Mouse (Mus musculus) left cerebral cortex, adult 2 months (tissue): ENCODE data around the gene Aldh8a1. TPM values are rescaled to one million over a fixed set of nuclear protein-coding genes. Genes with fewer than 3 reads are reported as not detected.
"Not testable (repeated sequence)": the region's sequence is repeated elsewhere in the genome, so short reads cannot be mapped to it uniquely, and the experiment has no call there.

Experiments used
- DNase-seq, 2 experiments: peaks; one replicate each; pipeline ENCODE4 v3.0.0; 2021 to 2022; ENCODE audit warnings: low spot score in 2 of 2, mixed read lengths in 1 of 2; ENCODE audit errors: extremely low spot score in 1 of 2
- H3K27ac ChIP-seq: fragments of 200-600 bp; 2 replicates; pipeline ENCODE4 v1.8.1; 2022
- H3K4me3 ChIP-seq: fragments of 200-600 bp; 2 replicates; pipeline ENCODE4 v1.8.1; 2022
- CTCF ChIP-seq: fragments of 200-600 bp; IDR thresholded peaks from 2 replicates; pipeline ENCODE4 v1.8.1; 2022; ENCODE audit warnings: antibody characterized with exemption, mild to moderate bottlenecking, moderate library complexity
- intact Hi-C: fragments of 180-260 bp; cut with DNase I; formaldehyde crosslinking; loops from one replicate; pipeline ENCODE4 v1.15.1; 2025
- total RNA-seq, 2 experiments: library from RNA; stranded (reverse); gene quantifications; 2 replicates each; pipeline ENCODE4 v1.2.3; 2021

Aldh8a1 gene
- total RNA-seq, 2 experiments from 2014 or later, result 0.14 to 0.40 TPM

- no peak for DNase-seq
- no peak for TF ChIP-seq CTCF
- no peak overlapping the region for H3K27ac ChIP-seq
- no peak overlapping the region for H3K4me3 ChIP-seq
- intact Hi-C loops, result no loop called here
Observed at GRCm38 (mm10) chr10:21372271-21372670, 4.8 kb upstream of the Aldh8a1 start.

GRCm38 (mm10) chr10:21378196-21378944, 1.3 kb downstream of the Aldh8a1 start:
- peak; percentile 59 for TF ChIP-seq CTCF
- no peak overlapping the region for H3K4me3 ChIP-seq
- DNase-seq, result no peak
- intact Hi-C loops, result no loop called here
- H3K27ac ChIP-seq, result no peak overlapping the region

DNA sequence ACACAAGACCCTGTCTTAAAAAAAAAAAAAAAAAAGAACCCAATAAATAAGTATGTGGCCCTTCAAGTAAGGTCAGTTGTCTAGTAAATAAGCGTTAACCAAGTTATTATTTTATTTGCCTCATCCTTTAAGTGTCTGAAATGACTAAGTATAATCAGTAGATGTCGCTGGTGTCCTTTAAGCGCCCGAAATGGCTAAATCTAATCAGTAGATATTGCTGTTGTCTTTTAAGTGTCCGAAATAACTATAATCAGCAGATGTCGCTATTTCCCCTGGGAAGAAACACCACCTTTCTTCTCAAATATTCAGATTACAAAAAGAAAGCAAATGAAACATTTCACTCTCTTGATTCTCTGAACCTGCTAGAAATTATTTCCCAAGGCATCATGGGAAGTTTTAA, 5.8 kb downstream of the Aldh8a1 start:
- TF ChIP-seq CTCF, result peak; percentile 89
- intact Hi-C loops, result loop anchor here (1.0 to 5.0 kb wide), 3 partner anchors 82 to 779 kb away; no protein-coding TSS in a partner anchor
- no peak for DNase-seq
- Histone ChIP-seq H3K4me3 (no peak overlapping the region), H3K27ac (no peak overlapping the region)

DNA sequence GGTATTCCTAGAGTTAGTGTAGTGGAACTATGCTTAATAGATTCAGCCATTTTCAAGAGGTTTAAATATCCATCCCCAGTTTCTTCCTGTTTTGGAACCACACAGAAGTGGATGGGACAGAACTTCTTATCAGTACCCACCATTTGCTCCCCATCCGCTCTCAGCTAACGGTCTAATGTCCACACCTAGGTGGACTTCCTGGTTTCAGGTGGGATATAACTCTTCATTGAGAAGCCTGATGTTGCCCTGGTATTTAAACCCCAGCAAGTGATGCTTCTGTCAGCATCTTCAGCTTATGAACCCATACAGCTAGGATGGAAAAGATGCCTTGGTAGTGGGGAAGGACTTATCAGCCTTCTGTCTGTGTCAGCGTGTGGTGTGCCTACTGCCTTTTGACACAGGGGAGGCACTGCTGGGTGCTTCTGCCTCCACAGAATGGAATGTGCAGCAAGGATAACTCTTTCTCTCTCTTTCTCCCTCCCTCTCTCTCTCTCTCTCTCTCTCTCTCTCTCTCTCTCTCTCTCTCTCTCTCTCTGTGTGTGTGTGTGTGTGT, 8.1 kb downstream of the Aldh8a1 start:
- DNase-seq, result no peak
- Histone ChIP-seq H3K27ac (no peak overlapping the region), H3K4me3 (no peak overlapping the region)
- intact Hi-C loops, result no loop called here
- TF ChIP-seq CTCF, result no peak

- no peak overlapping the region for H3K4me3 ChIP-seq
- H3K27ac ChIP-seq, result no peak overlapping the region
- intact Hi-C loops, result no loop called here
- DNase-seq, result no peak
- TF ChIP-seq CTCF, result no peak
Observed at GRCm38 (mm10) chr10:21389075-21389474, 12.0 kb downstream of the Aldh8a1 start.

GRCm38 (mm10) chr10:21390440-21390839, 13.3 kb downstream of the Aldh8a1 start:
- Histone ChIP-seq H3K4me3 (no peak overlapping the region), H3K27ac (no peak overlapping the region)
- DNase-seq, result no peak
- intact Hi-C loops, result no loop called here
- TF ChIP-seq CTCF, result no peak

- Histone ChIP-seq H3K27ac (no peak overlapping the region), H3K4me3 (no peak overlapping the region)
- no peak for TF ChIP-seq CTCF
- no peak for DNase-seq
- intact Hi-C loops, result no loop called here
Observed at GRCm38 (mm10) chr10:21391286-21391685, 14.2 kb downstream of the Aldh8a1 start.

- H3K4me3 ChIP-seq, result no peak overlapping the region
- TF ChIP-seq CTCF, result no peak
- H3K27ac ChIP-seq, result no peak overlapping the region
- DNase-seq, result no peak
- intact Hi-C loops, result no loop called here
Observed at GRCm38 (mm10) chr10:21393390-21393789, 16.3 kb downstream of the Aldh8a1 start.

DNA sequence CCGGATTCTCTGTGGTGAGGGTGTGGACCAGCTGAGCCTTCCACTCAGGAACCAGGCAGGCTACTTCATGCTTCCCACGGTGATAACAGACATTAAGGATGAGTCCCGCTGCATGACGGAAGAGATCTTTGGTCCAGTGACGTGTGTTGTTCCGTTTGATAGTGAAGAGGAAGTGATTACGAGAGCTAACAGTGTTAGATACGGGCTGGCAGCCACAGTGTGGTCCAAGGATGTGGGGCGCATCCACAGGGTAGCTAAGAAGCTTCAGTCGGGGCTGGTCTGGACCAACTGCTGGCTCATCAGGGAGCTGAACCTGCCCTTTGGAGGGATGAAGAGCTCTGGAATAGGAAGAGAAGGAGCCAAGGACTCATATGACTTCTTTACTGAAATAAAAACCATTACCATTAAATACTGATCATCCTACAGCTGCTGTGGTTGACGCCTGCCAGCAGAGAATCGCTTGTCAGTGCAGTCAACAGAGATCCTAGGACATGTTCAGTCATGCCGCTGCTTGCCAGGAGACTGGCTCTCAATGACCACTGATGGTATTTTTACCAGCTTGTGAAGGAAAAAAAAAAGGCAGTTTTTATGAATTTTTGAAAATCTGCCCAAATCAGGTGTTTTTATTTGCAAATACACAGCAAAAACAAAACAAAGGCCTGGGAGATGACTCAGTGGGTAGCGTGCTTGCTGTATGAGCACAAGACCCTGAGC, 18.5 kb downstream of the Aldh8a1 start:
- intact Hi-C loops, result no loop called here
- TF ChIP-seq CTCF, result no peak
- Histone ChIP-seq H3K4me3 (no peak overlapping the region), H3K27ac (no peak overlapping the region)
- no peak for DNase-seq

DNA sequence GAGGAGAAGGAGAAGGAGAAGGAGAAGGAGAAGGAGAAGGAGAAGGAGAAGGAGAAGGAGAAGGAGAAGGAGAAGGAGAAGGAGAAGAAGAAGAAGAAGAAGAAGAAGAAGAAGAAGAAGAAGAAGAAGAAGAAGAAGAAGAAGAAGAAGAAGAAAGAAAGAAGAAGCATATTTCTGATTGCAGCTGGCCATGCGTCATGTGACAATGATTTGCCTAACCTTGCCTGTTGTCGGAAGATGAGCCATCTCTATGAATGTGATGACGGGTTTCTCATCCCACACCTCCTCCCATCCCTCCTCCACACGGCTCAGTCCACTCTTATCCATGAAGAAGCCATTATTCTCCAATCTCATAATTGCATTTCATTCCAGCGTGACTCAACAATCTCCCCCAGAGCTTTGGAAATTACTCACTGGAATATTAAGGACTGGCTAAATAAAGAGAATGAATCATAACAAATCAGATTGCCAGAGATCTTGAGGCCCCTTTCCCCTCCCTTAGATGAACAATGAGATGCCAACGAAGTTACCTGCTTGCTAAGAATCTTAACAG, 21.9 kb downstream of the Aldh8a1 start:
- H3K4me3 ChIP-seq, intact Hi-C loops, H3K27ac ChIP-seq, DNase-seq: not testable (repeated sequence)

DNA sequence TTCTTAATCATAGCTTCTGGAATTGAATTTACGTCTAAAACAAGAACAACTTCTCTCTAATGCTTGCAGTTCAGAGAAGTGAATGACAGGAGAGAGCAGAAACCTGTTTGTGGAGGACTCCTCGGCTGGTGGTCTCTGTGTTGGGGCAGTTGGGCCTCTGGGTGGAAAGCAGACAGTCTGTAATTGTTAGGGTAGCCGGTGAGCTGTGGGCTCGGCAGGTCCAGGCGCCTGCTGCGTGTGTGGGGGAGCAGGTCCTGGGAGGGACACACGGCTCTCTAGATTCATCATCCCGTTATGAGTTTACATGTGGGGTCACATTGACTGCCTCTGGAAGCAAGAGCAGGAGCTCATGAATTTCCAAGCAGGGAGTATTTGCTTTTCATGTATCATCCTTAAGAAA, 22.5 kb downstream of the Aldh8a1 start:
- no peak for TF ChIP-seq CTCF
- no peak overlapping the region for H3K4me3 ChIP-seq
- DNase-seq, result no peak
- H3K27ac ChIP-seq, result no peak overlapping the region
- intact Hi-C loops, result no loop called here

DNA sequence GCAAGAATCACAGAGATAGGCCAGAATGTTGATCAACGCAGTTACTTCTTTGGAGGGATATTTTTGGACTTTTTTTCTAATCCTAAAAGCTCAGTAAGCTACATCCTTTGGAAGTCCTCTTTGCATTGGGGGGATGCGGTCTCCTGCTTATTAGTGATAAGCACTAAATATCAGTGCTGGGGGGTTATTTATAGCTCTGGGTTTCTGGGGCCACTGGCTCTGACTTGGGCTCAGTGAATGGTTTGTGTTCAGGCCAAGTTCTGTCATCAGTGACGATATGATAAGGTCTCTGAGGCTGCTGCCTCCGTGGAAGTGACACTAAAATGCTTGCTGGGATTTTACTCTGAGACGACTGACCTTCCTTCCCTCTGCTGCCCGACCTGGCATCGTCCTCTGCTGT, 22.9 kb downstream of the Aldh8a1 start:
- Histone ChIP-seq H3K4me3 (no peak overlapping the region), H3K27ac (no peak overlapping the region)
- DNase-seq, result no peak
- TF ChIP-seq CTCF, result no peak
- intact Hi-C loops, result no loop called here
